Mouse (Mus musculus) olfactory bulb, adult 2 months (tissue): ENCODE measurements around the gene Pdk2.

Source experiments
- CTCF ChIP-seq: fragments of 200-500 bp; IDR thresholded peaks from 2 replicates; pipeline ENCODE4 v1.5.1; 2012; ENCODE audit warnings: low read depth, mild to moderate bottlenecking, low read length, moderate library complexity; ENCODE audit not compliant: insufficient read depth
- POLR2A ChIP-seq: fragments of 200-500 bp; IDR thresholded peaks from 2 replicates; pipeline ENCODE4 v1.6.1; 2012; ENCODE audit warnings: mild to moderate bottlenecking, low read depth, low read length, moderate library complexity; ENCODE audit not compliant: insufficient read depth

DNA sequence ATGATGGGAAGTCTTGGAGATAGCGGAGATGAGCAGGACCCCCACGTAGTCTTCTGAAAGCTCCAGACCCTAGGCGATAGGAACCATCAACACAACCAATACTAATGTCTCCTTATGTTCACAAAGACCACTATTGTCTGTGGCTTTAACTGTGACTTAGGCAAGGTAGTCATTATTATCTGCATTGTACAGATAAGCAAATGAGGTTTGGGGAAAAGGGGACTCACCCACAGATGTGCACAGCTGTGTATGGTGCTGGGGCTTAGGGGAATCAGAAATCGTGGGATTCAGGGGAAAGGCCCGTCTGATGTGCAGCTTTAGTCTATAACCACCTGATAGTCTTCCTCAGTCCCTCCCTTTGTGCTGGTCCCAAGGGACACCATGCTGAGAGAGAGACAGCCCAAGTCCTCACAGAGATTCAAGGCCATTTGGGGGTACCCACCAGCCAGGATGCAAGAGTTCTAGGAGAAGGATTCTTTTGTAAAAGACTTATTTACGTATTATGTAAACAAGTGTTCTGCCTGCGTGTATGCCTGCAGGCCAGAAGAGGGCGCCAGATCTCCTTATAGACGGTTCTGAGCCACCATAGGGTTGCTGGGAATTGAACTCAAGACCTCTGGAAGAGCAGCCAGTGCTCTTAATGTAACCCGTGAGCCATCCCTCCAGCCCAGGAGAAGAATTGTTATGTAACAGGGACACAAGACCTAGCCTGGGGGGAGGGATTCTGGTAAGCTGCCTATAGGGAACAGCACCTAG lies 18.7 kb downstream of the Pdk2 start:
- TF ChIP-seq CTCF (no peak), POLR2A (no peak)
